Mouse (Mus musculus) hindbrain, embryonic 16.5 days (tissue): ENCODE measurements around the gene Tyr. TPM values are rescaled to one million over a fixed set of nuclear protein-coding genes. Genes with fewer than 3 reads are reported as not detected.
"Not testable (repeated sequence)": the region's sequence is repeated elsewhere in the genome, so short reads cannot be mapped to it uniquely, and the experiment has no call there.

Experiments used
- ATAC-seq: fragments of 200-750 bp; cut with Nextera tagmentation; 2 replicates; pipeline ENCODE4 v1.8.0; 2017; ENCODE audit warnings: moderate TSS enrichment, moderate library complexity
- H3K27ac ChIP-seq: fragments of 300-500 bp; sonication (generic); 2 replicates; pipeline ENCODE4 v1.5.1; 2014; ENCODE audit warnings: low read depth, mild to moderate bottlenecking, control low read depth, low read length, moderate library complexity
- H3K27me3 ChIP-seq: fragments of 300-500 bp; sonication (generic); replicated peaks from 2 replicates; pipeline ENCODE4 v1.6.1; 2014; ENCODE audit warnings: low read length; ENCODE audit not compliant: control insufficient read depth, insufficient read depth
- H3K36me3 ChIP-seq: fragments of 300-500 bp; sonication (generic); 2 replicates; pipeline ENCODE4 v1.6.1; 2014; ENCODE audit warnings: mild to moderate bottlenecking, low read length, moderate library complexity, mixed read lengths; ENCODE audit not compliant: control insufficient read depth, insufficient read depth
- H3K4me1 ChIP-seq: fragments of 300-500 bp; sonication (generic); 2 replicates; pipeline ENCODE4 v1.6.1; 2014; ENCODE audit warnings: low read depth, low read length; ENCODE audit not compliant: control insufficient read depth, insufficient read depth
- H3K4me2 ChIP-seq: fragments of 300-500 bp; sonication (generic); 2 replicates; pipeline ENCODE4 v1.6.1; 2014; ENCODE audit warnings: mild to moderate bottlenecking, low read length, control low read depth, moderate library complexity
- H3K4me3 ChIP-seq: fragments of 300-500 bp; sonication (generic); 2 replicates; pipeline ENCODE4 v1.5.1; 2014; ENCODE audit warnings: mild to moderate bottlenecking, low read length, control low read depth, moderate library complexity
- H3K9ac ChIP-seq: fragments of 300-500 bp; sonication (generic); 2 replicates; pipeline ENCODE4 v1.6.1; 2014; ENCODE audit warnings: low read depth, mild to moderate bottlenecking, control low read depth, low read length, moderate library complexity
- H3K9me3 ChIP-seq: fragments of 300-500 bp; sonication (generic); 2 replicates; pipeline ENCODE4 v1.6.1; 2014; ENCODE audit warnings: mild to moderate bottlenecking, low read length, moderate library complexity; ENCODE audit not compliant: control insufficient read depth
- WGBS: fragments of 180-500 bp; shearing (Covaris S2); extraction: QIAGEN DNeasy Blood & Tissue Kit; methylation state at CpG from one replicate; pipeline ENCODE4 v1.1.7; 2014; 5-methylcytosine and 5-hydroxymethylcytosine counted together
- polyA plus RNA-seq: library from polyadenylated mRNA; unstranded; fragments of >200 nt; fragmentation: Nextera tagmentation; extraction: Ambion mirVana; gene quantifications from 2 replicates; pipeline ENCODE4 v1.2.1, GENCODE M21; 2015

The Tyr gene
- not detected in 2 replicates for polyA plus RNA-seq

DNA sequence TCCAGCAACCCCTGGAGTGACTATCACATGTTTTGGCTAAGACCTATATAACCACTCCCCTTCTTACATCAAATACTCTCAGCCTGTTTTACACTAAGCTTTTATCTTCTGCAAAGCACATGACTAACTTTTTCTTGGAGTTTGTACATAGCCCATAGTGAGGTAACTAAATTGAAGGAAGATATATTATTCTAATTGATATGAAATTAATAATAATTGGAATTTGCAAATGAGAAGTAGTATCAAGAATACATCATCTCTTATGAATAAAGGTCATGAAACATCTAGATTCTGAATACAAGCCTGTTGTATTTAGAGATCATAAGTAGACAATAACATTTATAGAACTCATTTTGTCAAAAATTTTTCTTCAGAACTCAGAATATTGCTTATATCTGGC, at the start of gene Tyr:
TSS of gene Tyr (minus strand) at position 101 of the 400 bp plus-strand sequence.
- H3K9ac ChIP-seq, result no peak within 1 kb of the TSS
- no peaks in the 10 kb centered on the region for H3K36me3 ChIP-seq
- no peak within 1 kb of the TSS for H3K4me2 ChIP-seq
- no peaks in the 10 kb centered on the region for H3K27me3 ChIP-seq
- ATAC-seq, result no peak
- H3K4me1 ChIP-seq, result no peaks in the 10 kb centered on the region
- no peak within 1 kb of the TSS for H3K27ac ChIP-seq
- no peaks in the 10 kb centered on the region for H3K9me3 ChIP-seq
- H3K4me3 ChIP-seq, result no peak within 1 kb of the TSS

DNA sequence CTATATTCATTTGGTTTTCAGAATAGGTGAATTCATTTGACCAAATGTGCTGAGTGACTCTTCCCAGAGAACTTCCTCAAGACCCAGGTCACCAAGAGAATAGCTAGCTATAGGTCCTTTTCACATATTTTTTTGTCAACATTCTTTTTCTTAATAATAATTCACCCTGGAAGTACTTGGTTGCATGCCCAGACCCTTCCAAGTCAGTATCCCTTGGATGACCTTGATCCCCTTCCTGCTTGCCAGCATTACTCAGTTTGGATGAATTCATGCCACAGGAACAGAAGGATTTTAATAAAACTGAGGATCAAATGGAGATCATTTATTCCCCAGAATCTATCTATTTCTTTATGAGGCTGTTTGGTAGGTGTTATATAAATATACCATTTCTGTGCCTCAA, 45.7 kb upstream of the Tyr start:
- Histone ChIP-seq H3K4me3 (no peak overlapping the region), H3K36me3 (no peaks in the 10 kb centered on the region), H3K4me2 (no peak overlapping the region), H3K9me3 (no peaks in the 10 kb centered on the region), H3K9ac (no peak overlapping the region), H3K4me1 (no peaks in the 10 kb centered on the region), H3K27me3 (no peaks in the 10 kb centered on the region), H3K27ac (no peak overlapping the region)
- ATAC-seq, result no peak

DNA sequence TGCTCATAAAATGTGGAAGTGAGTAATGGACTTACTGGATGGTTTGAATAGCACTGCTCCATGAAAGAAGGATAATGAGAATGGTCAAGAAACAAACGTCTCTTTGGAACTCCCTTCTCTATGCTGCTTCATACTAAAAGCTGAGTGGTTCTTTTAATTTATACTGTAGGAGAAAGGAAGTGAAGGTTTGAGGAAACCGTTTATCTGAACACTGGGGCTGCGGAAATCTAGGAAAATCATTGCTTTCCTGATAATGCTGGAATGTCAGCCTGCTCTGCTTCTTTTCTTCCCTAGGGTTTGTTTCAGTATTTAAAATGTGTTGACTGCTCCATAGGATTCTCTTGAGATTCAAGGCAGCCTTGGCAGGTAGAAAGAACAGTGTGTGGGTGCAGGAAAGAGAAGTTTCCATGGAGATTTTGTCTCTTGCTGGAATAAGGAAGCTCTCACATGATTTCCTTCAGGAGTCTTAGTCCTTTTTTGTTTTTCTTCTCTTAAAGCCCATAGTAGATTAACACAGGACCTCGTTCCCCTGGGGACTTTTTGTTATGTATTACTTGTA, 891 bp upstream of the Tyr start:
- H3K27me3 ChIP-seq, result no peaks in the 10 kb centered on the region
- H3K4me1 ChIP-seq, result no peaks in the 10 kb centered on the region
- no peak overlapping the region for H3K9ac ChIP-seq
- H3K27ac ChIP-seq, result no peak overlapping the region
- H3K36me3 ChIP-seq, result no peaks in the 10 kb centered on the region
- WGBS, result 16% methylated on average over 4 of the region's 4 CpGs
- no peak overlapping the region for H3K4me3 ChIP-seq
- H3K9me3 ChIP-seq, result no peaks in the 10 kb centered on the region
- no peak for ATAC-seq
- H3K4me2 ChIP-seq, result no peak overlapping the region

DNA sequence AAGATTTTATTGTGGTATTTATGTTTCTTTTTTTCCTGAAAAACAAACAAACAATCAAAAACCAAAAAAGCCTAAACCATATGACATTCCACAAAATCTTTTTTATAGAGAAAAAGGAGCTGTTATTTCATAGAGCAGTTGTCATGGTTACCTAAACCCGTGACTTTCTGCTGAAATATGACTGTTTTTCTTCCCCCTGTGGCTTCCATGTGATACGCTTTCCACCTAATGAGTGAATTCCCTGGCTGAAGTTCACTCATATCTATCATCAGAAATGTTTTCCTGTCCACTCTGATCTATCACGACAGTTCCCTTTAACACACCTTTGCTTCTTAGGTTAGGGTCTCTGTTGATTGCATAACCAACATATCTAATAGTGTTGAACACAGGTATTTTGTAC, 5.3 kb downstream of the Tyr start:
- no peak overlapping the region for H3K9ac ChIP-seq
- H3K4me1 ChIP-seq, result no peaks in the 10 kb centered on the region
- H3K27ac ChIP-seq, result no peak overlapping the region
- no peaks in the 10 kb centered on the region for H3K27me3 ChIP-seq
- no peak for ATAC-seq
- no peaks in the 10 kb centered on the region for H3K36me3 ChIP-seq
- H3K9me3 ChIP-seq, result no peaks in the 10 kb centered on the region
- H3K4me2 ChIP-seq, result no peak overlapping the region
- H3K4me3 ChIP-seq, result no peak overlapping the region
- 64% methylated on average over 3 of the region's 3 CpGs for WGBS

DNA sequence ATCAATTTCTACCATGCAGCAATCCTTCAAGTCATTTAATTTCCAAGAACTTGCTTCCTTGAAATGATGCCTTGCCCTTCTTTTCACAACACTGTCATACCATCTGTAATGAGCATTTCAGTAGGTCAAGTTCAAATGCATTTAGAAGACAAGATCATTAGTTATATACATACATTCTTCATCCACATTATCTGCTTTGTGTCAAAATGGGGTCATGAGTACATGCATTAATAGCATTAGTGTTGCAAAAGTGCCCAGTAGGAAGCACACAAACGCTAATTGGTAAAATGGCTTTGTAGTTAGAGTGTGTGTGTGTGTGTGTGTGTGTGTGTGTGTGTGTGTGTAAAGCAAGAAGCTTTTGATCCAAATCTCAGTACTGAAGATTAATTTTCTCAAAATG, 80.0 kb downstream of the Tyr start:
- no peak overlapping the region for H3K4me3 ChIP-seq
- no peak overlapping the region for H3K4me2 ChIP-seq
- WGBS, result 76% methylated on average over 1 of the region's 1 CpGs
- no peaks in the 10 kb centered on the region for H3K4me1 ChIP-seq
- no peaks in the 10 kb centered on the region for H3K36me3 ChIP-seq
- no peaks in the 10 kb centered on the region for H3K9me3 ChIP-seq
- no peak overlapping the region for H3K9ac ChIP-seq
- H3K27me3 ChIP-seq, result no peaks in the 10 kb centered on the region
- no peak for ATAC-seq
- H3K27ac ChIP-seq, result no peak overlapping the region

DNA sequence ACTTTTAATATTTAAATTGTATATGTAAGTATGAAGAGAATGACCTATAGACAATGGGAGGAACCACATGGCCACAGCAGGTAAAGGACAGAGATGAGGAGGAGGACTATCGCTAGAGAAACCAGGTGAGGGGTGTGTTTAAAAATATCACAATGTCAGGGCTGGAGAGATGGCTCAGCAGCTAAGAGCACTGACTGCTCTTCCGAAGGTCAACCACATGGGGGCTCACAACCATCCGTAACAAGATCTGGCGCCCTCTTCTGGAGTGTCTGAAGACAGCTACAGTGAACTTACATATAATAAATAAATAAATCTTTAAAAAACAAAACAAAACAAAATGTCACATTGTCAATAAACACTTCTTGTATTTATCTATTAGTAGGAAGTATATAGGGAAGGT, 81.9 kb downstream of the Tyr start:
- H3K9me3 ChIP-seq, H3K9ac ChIP-seq, H3K36me3 ChIP-seq, H3K4me3 ChIP-seq, H3K4me1 ChIP-seq, H3K27ac ChIP-seq, H3K4me2 ChIP-seq, H3K27me3 ChIP-seq, ATAC-seq: not testable (repeated sequence)
- 11% methylated on average over 4 of the region's 4 CpGs for WGBS

DNA sequence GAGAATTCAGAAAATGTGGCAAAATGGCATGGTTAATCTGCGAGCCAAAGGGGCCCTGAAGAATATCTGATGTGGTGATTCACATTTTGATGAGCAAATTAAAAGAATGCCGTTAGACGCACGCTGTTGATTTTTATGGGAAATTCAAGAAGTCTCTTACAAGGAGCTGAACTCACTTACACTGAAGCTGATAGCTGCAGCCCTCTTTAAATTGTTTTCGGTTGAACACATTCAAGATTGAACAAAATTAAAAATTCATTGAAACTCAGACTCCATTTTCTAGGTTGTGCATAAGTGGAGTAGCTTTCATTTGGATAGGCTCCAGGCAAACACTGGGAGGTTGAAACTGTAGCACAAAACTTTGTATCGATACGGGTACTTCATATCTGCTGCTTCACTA, 96.3 kb downstream of the Tyr start:
- ATAC-seq, result peak; percentile 20; the same call in 1 of the 2 replicates

DNA sequence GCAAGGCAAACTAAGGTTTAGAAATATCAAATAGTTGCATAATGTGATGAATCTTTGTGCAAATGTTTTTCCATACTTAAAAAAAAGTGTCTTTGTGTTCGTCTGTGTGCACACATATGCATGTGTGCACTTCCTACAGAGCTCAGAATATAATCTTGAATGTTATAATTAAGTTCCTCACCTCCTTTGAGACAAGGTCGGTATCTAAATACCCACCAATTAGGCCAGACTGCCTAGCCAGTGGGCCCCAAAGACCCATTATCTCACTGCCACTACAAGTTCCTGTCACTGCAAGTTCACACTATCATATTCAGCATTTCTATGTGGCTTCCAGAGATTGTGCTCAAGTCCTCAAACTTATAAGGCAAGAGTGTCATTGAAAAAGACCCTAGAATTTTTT, 118.4 kb downstream of the Tyr start:
- H3K27me3 ChIP-seq, result no peaks in the 10 kb centered on the region
- ATAC-seq, result no peak
- H3K4me2 ChIP-seq, result no peak overlapping the region
- H3K9ac ChIP-seq, result no peak overlapping the region
- H3K4me1 ChIP-seq, result no peaks in the 10 kb centered on the region
- no peak overlapping the region for H3K27ac ChIP-seq
- 62% methylated on average over 2 of the region's 2 CpGs for WGBS
- H3K9me3 ChIP-seq, result no peaks in the 10 kb centered on the region
- H3K4me3 ChIP-seq, result no peak overlapping the region
- no peaks in the 10 kb centered on the region for H3K36me3 ChIP-seq

More for the DNA sequence above, 96.3 kb downstream of the Tyr start:
- Histone ChIP-seq H3K36me3 (no peaks in the 10 kb centered on the region), H3K27me3 (no peaks in the 10 kb centered on the region), H3K4me1 (no peaks in the 10 kb centered on the region), H3K4me2 (no peak overlapping the region), H3K9ac (no peak overlapping the region), H3K9me3 (no peaks in the 10 kb centered on the region), H3K4me3 (no peak overlapping the region), H3K27ac (no peak overlapping the region)
- 80% methylated on average over 7 of the region's 7 CpGs for WGBS
